ENCODE assay signal across 20 mouse cellular contexts in genomic region chr8:45536578-45536977, GRCm38 (mm10). TPM values are rescaled to one million over a fixed set of nuclear protein-coding genes. Genes with fewer than 3 reads are reported as not detected.
A peak's percentile ranks its signal among the peaks of the same experiment; 100 is the strongest.
DNase-seq lines count a peak whose midpoint lies in the region; ATAC-seq lines count a peak whose summit lies in the region.
"Had no signal": no experiment of that assay in that cellular context is flagged by ENCODE, and none has a peak within 500 bp of the region (broad histone marks: within the 10 kb centered on the region; RNA-seq: fewer than 3 reads in every experiment).

No protein-coding gene starts in this region.

- no peak overlapping the region for H3K4me2 ChIP-seq in kidney, embryonic 15.5 days
- H3K4me2 ChIP-seq in embryonic facial prominence, embryonic 15.5 days (replicated peaks), result no peak overlapping the region
- H3K4me2 ChIP-seq in forebrain, embryonic 15.5 days (replicated peaks), result no peak overlapping the region
- H3K4me2 ChIP-seq: forebrain, embryonic 13.5 days; heart, embryonic 13.5 days; hindbrain, embryonic 12.5 days had no signal

- ATAC-seq in kidney, embryonic 15.5 days (replicated peaks; ENCODE audit: low FRiP score), result 0 out of 2 replicates have a peak, but pooled peaks have one; percentile 36
- peak; percentile 63; the same call in 1 of the 2 replicates for ATAC-seq in embryonic facial prominence, embryonic 15.5 days (ENCODE audit: insufficient number of reproducible peaks, low FRiP score, low TSS enrichment, low read depth)
- ATAC-seq in forebrain, embryonic 15.5 days (replicated peaks), result no peak
- ATAC-seq: forebrain, embryonic 13.5 days; hindbrain, embryonic 16.5 days had no signal

- H3K36me3 ChIP-seq in kidney, embryonic 15.5 days, result no peaks in the 10 kb centered on the region
- H3K36me3 ChIP-seq in embryonic facial prominence, embryonic 15.5 days, result no peaks in the 10 kb centered on the region
- H3K36me3 ChIP-seq in forebrain, embryonic 15.5 days, result no peaks in the 10 kb centered on the region
- H3K36me3 ChIP-seq: heart, embryonic 13.5 days; hindbrain, embryonic 12.5 days had no signal

- no peak for DNase-seq in kidney, adult 8-10 months
- peak; percentile 44 for DNase-seq in urinary bladder, postnatal 14 days (ENCODE audit: low spot score)
- no peak for DNase-seq in urinary bladder, postnatal 10 days (ENCODE audit: low spot score)
- no peak for DNase-seq in layer of hippocampus, postnatal 10 days (ENCODE audit: low spot score in 2 of 2)
- DNase-seq: adrenal gland, postnatal 10 days; cerebellum, adult 11 months; cerebellum, adult 8-10 months; cerebellum, postnatal 14 days; gastrocnemius, adult 2 months; gastrocnemius, postnatal 25 days; heart, adult 11 months; heart, postnatal 36 days had no signal

- no peaks in the 10 kb centered on the region for H3K9me3 ChIP-seq in kidney, embryonic 15.5 days (replicated peaks)
- H3K9me3 ChIP-seq in embryonic facial prominence, embryonic 15.5 days (replicated peaks), result no peaks in the 10 kb centered on the region
- no peaks in the 10 kb centered on the region for H3K9me3 ChIP-seq in forebrain, embryonic 15.5 days
- H3K9me3 ChIP-seq: forebrain, embryonic 13.5 days; hindbrain, embryonic 12.5 days had no signal

- no peaks in the 10 kb centered on the region for H3K27me3 ChIP-seq in kidney, embryonic 15.5 days
- no peaks in the 10 kb centered on the region for H3K27me3 ChIP-seq in embryonic facial prominence, embryonic 15.5 days
- no peaks in the 10 kb centered on the region for H3K27me3 ChIP-seq in forebrain, embryonic 15.5 days
- H3K27me3 ChIP-seq: forebrain, embryonic 13.5 days; heart, embryonic 13.5 days; hindbrain, embryonic 12.5 days had no signal

- H3K4me3 ChIP-seq in kidney, embryonic 15.5 days (replicated peaks), result no peak overlapping the region
- H3K4me3 ChIP-seq in embryonic facial prominence, embryonic 15.5 days (replicated peaks), result no peak overlapping the region
- H3K4me3 ChIP-seq in forebrain, embryonic 15.5 days, result no peak overlapping the region
- H3K4me3 ChIP-seq: forebrain, embryonic 13.5 days; gastrocnemius, adult 2 months; heart, embryonic 13.5 days; hindbrain, embryonic 12.5 days had no signal

- H3K27ac ChIP-seq in kidney, embryonic 15.5 days, result no peak overlapping the region
- no peak overlapping the region for H3K27ac ChIP-seq in embryonic facial prominence, embryonic 15.5 days (replicated peaks)
- H3K27ac ChIP-seq in forebrain, embryonic 15.5 days (replicated peaks), result no peak overlapping the region
- H3K27ac ChIP-seq: forebrain, embryonic 13.5 days; gastrocnemius, adult 2 months; heart, embryonic 13.5 days; hindbrain, embryonic 12.5 days had no signal

- no peak overlapping the region for H3K9ac ChIP-seq in kidney, embryonic 15.5 days
- no peak overlapping the region for H3K9ac ChIP-seq in embryonic facial prominence, embryonic 15.5 days
- H3K9ac ChIP-seq in forebrain, embryonic 15.5 days (replicated peaks), result no peak overlapping the region
- H3K9ac ChIP-seq: forebrain, embryonic 13.5 days; heart, embryonic 13.5 days; hindbrain, embryonic 12.5 days had no signal

- no peaks in the 10 kb centered on the region for H3K4me1 ChIP-seq in kidney, embryonic 15.5 days
- no peaks in the 10 kb centered on the region for H3K4me1 ChIP-seq in embryonic facial prominence, embryonic 15.5 days
- peaks cover 3% of the 10 kb centered on the region; the same call in 1 of the 2 replicates for H3K4me1 ChIP-seq in forebrain, embryonic 15.5 days

- 55% methylated on average over 9 of the region's 9 CpGs for WGBS in kidney, embryonic 15.5 days
- WGBS in embryonic facial prominence, embryonic 15.5 days, result 54% methylated on average over 9 of the region's 9 CpGs
- 89% methylated on average over 9 of the region's 9 CpGs for WGBS in forebrain, embryonic 15.5 days

RNA-seq across cellular contexts. Expression of gene Sorbs2, which starts 29.0 kb away (rescaled TPM):
- polyA plus RNA-seq in kidney, embryonic 15.5 days (2015; fragmentation: Nextera tagmentation; extraction: Ambion mirVana), result 42.9 and 43.2 TPM in 2 replicates
- 18.1 and 22.3 TPM in 2 replicates for polyA plus RNA-seq in embryonic facial prominence, embryonic 15.5 days (2015; fragmentation: Nextera tagmentation; extraction: Ambion mirVana)
- total RNA-seq in layer of hippocampus, postnatal 10 days (2021), result 100 to 1,000 TPM; 132 to 149 TPM
- 100 and 106 TPM in 2 replicates for polyA plus RNA-seq in forebrain, embryonic 15.5 days (2015; fragmentation: Nextera tagmentation; extraction: Ambion mirVana)
- total RNA-seq: MEL had no signal
